Mouse (Mus musculus): ENCODE measurements around the gene Tnc. TPM values are rescaled to one million over a fixed set of nuclear protein-coding genes. Genes with fewer than 3 reads are reported as not detected.

The Tnc gene
- polyA plus RNA-seq, 1 experiment from 2014 or later = 76.3 TPM

DNA sequence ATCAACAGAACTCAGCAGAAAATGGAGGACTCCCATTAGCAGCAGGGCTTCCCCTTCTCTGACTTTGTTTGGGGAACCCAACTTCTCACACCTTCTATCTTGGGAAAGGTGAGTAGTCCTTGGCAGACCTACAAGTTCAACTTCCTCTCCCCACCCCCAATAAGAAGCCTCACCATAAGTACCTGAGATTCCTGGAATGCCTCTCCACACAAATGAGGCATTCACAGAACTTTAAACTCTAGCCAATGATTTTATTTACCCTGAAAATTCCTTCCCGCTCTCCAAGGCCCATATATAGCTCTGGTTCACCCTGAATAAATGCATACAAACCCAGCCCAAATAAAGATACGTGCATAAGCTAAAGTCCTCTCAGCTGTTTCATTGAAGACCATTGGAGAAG is 9.3 kb downstream of the Tnc start:
- no peaks in the 10 kb centered on the region for H3K36me3 ChIP-seq (ENCODE audit: control insufficient read depth, insufficient read depth, low read length)
- H3K4me3 ChIP-seq (ENCODE audit: low read depth, low read length) = no peak overlapping the region
- WGBS = 92% methylated on average over 2 of the region's 2 CpGs
- H3K4me1 ChIP-seq (ENCODE audit: control insufficient read depth, insufficient read depth, low read length) = no peaks in the 10 kb centered on the region
- no peak overlapping the region for H3K9ac ChIP-seq (replicated peaks; ENCODE audit: low read depth, low read length)
- no peaks in the 10 kb centered on the region for H3K9me3 ChIP-seq (ENCODE audit: control insufficient read depth, low read length)
- no peak for ATAC-seq (ENCODE audit: low read depth)
- no peak overlapping the region for H3K27ac ChIP-seq (ENCODE audit: low read depth, low read length)
- H3K27me3 ChIP-seq (ENCODE audit: control insufficient read depth, insufficient read depth, low read length) = no peaks in the 10 kb centered on the region
- no peak overlapping the region for H3K4me2 ChIP-seq (ENCODE audit: low read depth, low read length)

- Histone ChIP-seq H3K27ac (ENCODE audit: low read depth, low read length) (no peak overlapping the region), H3K9me3 (ENCODE audit: control insufficient read depth, low read length) (no peaks in the 10 kb centered on the region), H3K27me3 (ENCODE audit: control insufficient read depth, insufficient read depth, low read length) (no peaks in the 10 kb centered on the region), H3K9ac (replicated peaks; ENCODE audit: low read depth, low read length) (no peak overlapping the region), H3K4me1 (ENCODE audit: control insufficient read depth, insufficient read depth, low read length) (no peaks in the 10 kb centered on the region), H3K36me3 (ENCODE audit: control insufficient read depth, insufficient read depth, low read length) (no peaks in the 10 kb centered on the region), H3K4me2 (ENCODE audit: low read depth, low read length) (no peak overlapping the region), H3K4me3 (ENCODE audit: low read depth, low read length) (no peak overlapping the region)
- ATAC-seq (ENCODE audit: low read depth) = no peak
- 79% methylated on average over 1 of the region's 1 CpGs for WGBS
Observed at GRCm38 (mm10) chr4:64034724-64035123, 12.1 kb downstream of the Tnc start.

DNA sequence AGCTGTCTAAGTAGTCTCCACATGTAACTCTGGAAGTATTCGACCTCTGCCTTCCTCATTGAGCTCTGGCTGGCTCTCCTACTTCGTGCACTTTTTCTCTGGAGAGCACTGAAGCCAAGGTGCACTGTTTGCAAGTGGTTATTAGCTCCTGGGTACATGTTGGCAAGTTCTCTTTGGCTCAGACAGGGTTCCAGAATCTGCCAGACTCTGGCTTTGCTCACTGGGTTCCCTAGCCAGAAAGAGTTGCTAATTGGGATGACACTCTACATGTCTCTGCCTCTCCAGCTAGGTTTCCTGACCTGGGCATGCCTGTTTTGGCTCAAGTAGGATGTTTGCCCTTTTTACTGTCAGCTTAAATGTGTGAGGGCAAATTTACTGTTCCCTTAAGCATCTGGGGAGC is 13.6 kb downstream of the Tnc start:
- ATAC-seq (ENCODE audit: low read depth) = no peak
- Histone ChIP-seq H3K4me2 (ENCODE audit: low read depth, low read length) (no peak overlapping the region), H3K36me3 (ENCODE audit: control insufficient read depth, insufficient read depth, low read length) (no peaks in the 10 kb centered on the region), H3K27ac (ENCODE audit: low read depth, low read length) (no peak overlapping the region), H3K4me3 (ENCODE audit: low read depth, low read length) (no peak overlapping the region), H3K9ac (replicated peaks; ENCODE audit: low read depth, low read length) (no peak overlapping the region), H3K9me3 (ENCODE audit: control insufficient read depth, low read length) (no peaks in the 10 kb centered on the region), H3K4me1 (ENCODE audit: control insufficient read depth, insufficient read depth, low read length) (no peaks in the 10 kb centered on the region), H3K27me3 (ENCODE audit: control insufficient read depth, insufficient read depth, low read length) (no peaks in the 10 kb centered on the region)
- WGBS = 73% methylated on average over 2 of the region's 2 CpGs

DNA sequence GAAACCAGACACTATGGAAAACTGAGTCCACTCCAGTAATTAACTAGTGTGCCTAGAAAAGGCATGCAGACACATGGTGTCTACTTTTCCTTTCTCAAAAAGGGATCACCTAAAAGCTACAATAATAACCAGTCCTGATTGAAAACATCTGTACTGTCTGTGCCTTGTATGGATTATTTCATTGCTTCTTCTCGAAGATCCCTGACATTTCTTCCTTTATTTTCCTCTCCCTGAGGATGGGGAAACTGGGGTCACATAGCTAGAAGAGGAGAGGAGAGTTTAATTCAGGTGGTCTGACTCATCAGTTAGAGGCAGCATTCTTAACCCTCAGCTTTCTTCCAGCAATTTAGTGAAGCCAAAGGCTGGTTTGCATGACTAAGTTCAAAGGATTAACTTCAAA is 17.3 kb downstream of the Tnc start:
- WGBS = 82% methylated on average over 1 of the region's 1 CpGs

DNA sequence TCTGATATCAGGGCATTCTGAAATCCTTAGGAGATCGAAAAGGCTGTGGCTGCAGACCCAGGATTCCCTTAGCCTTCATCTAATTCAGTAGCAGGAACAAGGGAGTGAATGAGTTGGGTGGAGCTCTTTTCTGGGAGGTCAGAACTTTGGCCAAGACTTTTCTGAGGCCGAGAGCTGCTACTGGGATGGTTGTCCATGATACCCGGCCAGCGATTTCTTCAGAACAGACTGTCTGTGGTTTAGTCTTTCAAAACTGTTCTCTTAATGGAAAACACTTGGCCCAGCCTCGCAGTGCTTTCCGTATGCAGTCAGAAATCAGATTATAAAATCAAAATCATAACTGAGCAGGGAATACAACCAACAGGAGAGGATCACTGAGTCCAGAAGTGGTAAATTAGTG is 21.2 kb downstream of the Tnc start:
- H3K9me3 ChIP-seq (ENCODE audit: control insufficient read depth, low read length) = no peaks in the 10 kb centered on the region
- no peak overlapping the region for H3K4me2 ChIP-seq (ENCODE audit: low read depth, low read length)
- H3K4me3 ChIP-seq (ENCODE audit: low read depth, low read length) = no peak overlapping the region
- 90% methylated on average over 6 of the region's 6 CpGs for WGBS
- no peaks in the 10 kb centered on the region for H3K27me3 ChIP-seq (ENCODE audit: control insufficient read depth, insufficient read depth, low read length)
- no peaks in the 10 kb centered on the region for H3K36me3 ChIP-seq (ENCODE audit: control insufficient read depth, insufficient read depth, low read length)
- H3K9ac ChIP-seq (replicated peaks; ENCODE audit: low read depth, low read length) = no peak overlapping the region
- no peak for ATAC-seq (ENCODE audit: low read depth)
- no peak overlapping the region for H3K27ac ChIP-seq (ENCODE audit: low read depth, low read length)
- no peaks in the 10 kb centered on the region for H3K4me1 ChIP-seq (ENCODE audit: control insufficient read depth, insufficient read depth, low read length)

More for the DNA sequence above, 17.3 kb downstream of the Tnc start:
- no peak overlapping the region for H3K27ac ChIP-seq (ENCODE audit: low read depth, low read length)
- no peak overlapping the region for H3K4me3 ChIP-seq (ENCODE audit: low read depth, low read length)
- H3K27me3 ChIP-seq (ENCODE audit: control insufficient read depth, insufficient read depth, low read length) = no peaks in the 10 kb centered on the region
- no peaks in the 10 kb centered on the region for H3K4me1 ChIP-seq (ENCODE audit: control insufficient read depth, insufficient read depth, low read length)
- H3K4me2 ChIP-seq (ENCODE audit: low read depth, low read length) = no peak overlapping the region
- H3K36me3 ChIP-seq (ENCODE audit: control insufficient read depth, insufficient read depth, low read length) = no peaks in the 10 kb centered on the region
- ATAC-seq (ENCODE audit: low read depth) = no peak
- no peaks in the 10 kb centered on the region for H3K9me3 ChIP-seq (ENCODE audit: control insufficient read depth, low read length)
- H3K9ac ChIP-seq (replicated peaks; ENCODE audit: low read depth, low read length) = no peak overlapping the region

DNA sequence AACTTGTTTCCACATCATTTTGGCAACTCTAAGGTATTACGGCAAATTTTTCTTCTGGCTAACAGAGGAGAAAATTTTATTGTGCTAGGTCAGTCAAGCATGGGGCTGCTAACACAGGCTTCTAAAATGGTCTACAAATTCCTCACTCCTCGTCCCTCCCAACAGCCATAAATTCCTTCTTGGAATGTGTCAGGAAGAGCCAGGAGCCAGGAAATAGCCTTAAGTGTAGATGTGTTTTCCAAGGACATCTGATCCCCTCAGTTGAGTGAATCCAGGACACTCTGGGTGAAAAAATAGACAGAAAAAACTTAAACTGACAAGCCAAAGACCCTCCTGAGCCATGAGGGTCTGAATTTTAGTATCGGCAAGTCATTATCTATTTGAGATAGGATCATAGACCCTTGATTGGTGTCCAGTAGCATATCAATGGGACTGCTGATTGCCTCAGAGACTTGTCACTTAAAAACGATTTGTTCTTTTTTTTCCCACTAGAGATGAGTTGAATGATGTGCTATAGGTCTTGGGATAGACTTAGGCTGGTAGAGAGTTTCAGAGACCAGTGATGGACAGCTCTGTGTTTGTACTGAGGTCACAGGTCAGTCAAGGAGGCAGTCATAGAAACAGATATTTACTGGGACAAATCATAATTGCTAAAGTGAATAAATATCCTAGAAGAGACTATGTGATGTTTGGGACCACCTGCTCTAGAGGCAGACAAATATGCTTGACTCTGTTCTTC is 22.6 kb downstream of the Tnc start:
- Histone ChIP-seq H3K4me2 (ENCODE audit: low read depth, low read length) (no peak overlapping the region), H3K36me3 (ENCODE audit: control insufficient read depth, insufficient read depth, low read length) (no peaks in the 10 kb centered on the region), H3K9me3 (ENCODE audit: control insufficient read depth, low read length) (no peaks in the 10 kb centered on the region), H3K27ac (ENCODE audit: low read depth, low read length) (no peak overlapping the region), H3K9ac (replicated peaks; ENCODE audit: low read depth, low read length) (no peak overlapping the region), H3K4me3 (ENCODE audit: low read depth, low read length) (no peak overlapping the region), H3K4me1 (ENCODE audit: control insufficient read depth, insufficient read depth, low read length) (no peaks in the 10 kb centered on the region), H3K27me3 (ENCODE audit: control insufficient read depth, insufficient read depth, low read length) (no peaks in the 10 kb centered on the region)
- ATAC-seq (ENCODE audit: low read depth) = no peak
- 49% methylated on average over 4 of the region's 4 CpGs for whole genome bisulfite sequencing

DNA sequence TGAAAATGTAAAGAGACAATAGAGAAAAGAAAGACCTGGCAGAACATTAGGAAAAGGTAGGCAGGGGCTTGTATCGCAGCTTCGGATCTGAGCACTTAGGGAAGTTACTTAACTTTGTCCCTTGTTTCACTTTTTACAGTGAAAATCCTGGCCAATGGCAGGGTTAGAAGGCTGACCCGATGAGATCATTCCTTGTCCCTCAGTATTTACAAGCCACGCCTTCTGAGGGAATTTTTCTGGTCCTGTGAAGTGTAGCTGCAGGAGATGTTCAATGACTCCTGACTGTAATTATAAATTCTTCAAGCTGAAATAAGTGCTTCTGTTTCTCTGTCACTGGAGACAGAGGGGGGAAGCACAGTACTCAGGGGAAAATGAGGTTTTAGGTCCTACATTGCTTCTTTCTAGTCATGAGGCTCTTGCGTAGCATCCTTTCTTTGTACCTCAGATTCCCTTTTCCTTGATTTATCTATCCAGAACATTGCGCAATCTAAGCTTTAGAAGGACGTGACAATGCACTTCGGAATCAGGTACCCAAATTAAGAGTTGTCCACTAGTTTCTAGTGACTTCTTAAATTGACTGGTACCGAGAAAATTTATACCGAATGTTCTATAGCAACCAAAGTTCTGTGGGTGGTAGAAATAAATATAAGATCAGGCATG is 25.8 kb downstream of the Tnc start:
- H3K4me3 ChIP-seq (ENCODE audit: low read depth, low read length) = no peak overlapping the region
- H3K27me3 ChIP-seq (ENCODE audit: control insufficient read depth, insufficient read depth, low read length) = no peaks in the 10 kb centered on the region
- H3K4me1 ChIP-seq (ENCODE audit: control insufficient read depth, insufficient read depth, low read length) = no peaks in the 10 kb centered on the region
- no peak overlapping the region for H3K9ac ChIP-seq (replicated peaks; ENCODE audit: low read depth, low read length)
- 92% methylated on average over 10 of the region's 10 CpGs for WGBS
- H3K4me2 ChIP-seq (ENCODE audit: low read depth, low read length) = no peak overlapping the region
- no peak for ATAC-seq (ENCODE audit: low read depth)
- no peak overlapping the region for H3K27ac ChIP-seq (ENCODE audit: low read depth, low read length)
- H3K36me3 ChIP-seq (ENCODE audit: control insufficient read depth, insufficient read depth, low read length) = no peaks in the 10 kb centered on the region
- no peaks in the 10 kb centered on the region for H3K9me3 ChIP-seq (ENCODE audit: control insufficient read depth, low read length)

DNA sequence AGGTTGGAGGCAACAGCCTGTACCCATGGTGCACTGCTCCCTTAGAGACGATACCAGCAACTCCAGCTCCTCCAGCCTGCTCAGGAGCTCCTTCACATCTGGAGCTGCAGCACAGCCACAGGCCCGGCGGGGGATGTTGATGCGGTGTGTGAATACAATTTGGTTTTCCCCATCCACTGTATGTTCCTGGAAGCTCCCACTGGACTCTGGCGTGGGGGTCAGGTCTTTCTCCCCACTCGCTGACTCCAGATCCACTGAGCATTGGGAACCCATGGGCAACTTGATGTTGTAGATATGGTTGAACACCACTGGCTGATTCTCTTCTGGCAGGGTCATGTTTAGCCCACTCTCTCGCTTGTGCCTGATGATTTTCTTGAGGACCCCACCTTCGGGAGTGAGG is 26.7 kb downstream of the Tnc start:
- Histone ChIP-seq H3K4me1 (ENCODE audit: control insufficient read depth, insufficient read depth, low read length) (no peaks in the 10 kb centered on the region), H3K36me3 (ENCODE audit: control insufficient read depth, insufficient read depth, low read length) (no peaks in the 10 kb centered on the region), H3K4me3 (ENCODE audit: low read depth, low read length) (no peak overlapping the region), H3K27me3 (ENCODE audit: control insufficient read depth, insufficient read depth, low read length) (no peaks in the 10 kb centered on the region), H3K9me3 (ENCODE audit: control insufficient read depth, low read length) (no peaks in the 10 kb centered on the region), H3K27ac (ENCODE audit: low read depth, low read length) (no peak overlapping the region), H3K4me2 (ENCODE audit: low read depth, low read length) (no peak overlapping the region), H3K9ac (replicated peaks; ENCODE audit: low read depth, low read length) (no peak overlapping the region)
- WGBS = 91% methylated on average over 8 of the region's 8 CpGs
- ATAC-seq (ENCODE audit: low read depth) = no peak

GRCm38 (mm10) chr4:64011308-64011707 is 35.5 kb downstream of the Tnc start:
- no peak overlapping the region for H3K4me3 ChIP-seq (ENCODE audit: low read depth, low read length)
- WGBS = 47% methylated on average over 2 of the region's 2 CpGs
- no peaks in the 10 kb centered on the region for H3K36me3 ChIP-seq (ENCODE audit: control insufficient read depth, insufficient read depth, low read length)
- H3K27ac ChIP-seq (ENCODE audit: low read depth, low read length) = no peak overlapping the region
- H3K4me2 ChIP-seq (ENCODE audit: low read depth, low read length) = no peak overlapping the region
- no peaks in the 10 kb centered on the region for H3K4me1 ChIP-seq (ENCODE audit: control insufficient read depth, insufficient read depth, low read length)
- no peak for ATAC-seq (ENCODE audit: low read depth)
- no peak overlapping the region for H3K9ac ChIP-seq (replicated peaks; ENCODE audit: low read depth, low read length)
- H3K27me3 ChIP-seq (ENCODE audit: control insufficient read depth, insufficient read depth, low read length) = no peaks in the 10 kb centered on the region
- no peaks in the 10 kb centered on the region for H3K9me3 ChIP-seq (ENCODE audit: control insufficient read depth, low read length)
